Mouse (Mus musculus) hindbrain, embryonic 15.5 days (tissue): ENCODE measurements around the gene Nup188. TPM values are rescaled to one million over a fixed set of nuclear protein-coding genes. Genes with fewer than 3 reads are reported as not detected.

Experiments used
- ATAC-seq: fragments of 200-750 bp; cut with Nextera tagmentation; 2 replicates; pipeline ENCODE4 v1.8.0; 2017; ENCODE audit warnings: low read depth, moderate number of reproducible peaks, moderate TSS enrichment; ENCODE audit not compliant: low FRiP score
- H3K27ac ChIP-seq: fragments of 300-500 bp; sonication (generic); replicated peaks from 2 replicates; pipeline ENCODE4 v1.5.1; 2015; ENCODE audit warnings: mild to moderate bottlenecking, inconsistent platforms
- H3K27me3 ChIP-seq: fragments of 300-500 bp; sonication (generic); 2 replicates; pipeline ENCODE4 v1.6.1; 2015; ENCODE audit warnings: control low read depth, inconsistent platforms
- H3K36me3 ChIP-seq: fragments of 300-500 bp; sonication (generic); 2 replicates; pipeline ENCODE4 v1.6.1; 2015; ENCODE audit warnings: control low read depth, inconsistent platforms
- H3K4me1 ChIP-seq: fragments of 300-500 bp; sonication (generic); replicated peaks from 2 replicates; pipeline ENCODE4 v1.6.1; 2015; ENCODE audit warnings: control low read depth, inconsistent platforms
- H3K4me2 ChIP-seq: fragments of 300-500 bp; sonication (generic); 2 replicates; pipeline ENCODE4 v1.6.1; 2015; ENCODE audit warnings: moderate library complexity, mild to moderate bottlenecking, inconsistent platforms
- H3K4me3 ChIP-seq: fragments of 300-500 bp; sonication (generic); 2 replicates; pipeline ENCODE4 v1.5.1; 2015; ENCODE audit warnings: mild to moderate bottlenecking, inconsistent platforms
- H3K9ac ChIP-seq: fragments of 300-500 bp; sonication (generic); 2 replicates; pipeline ENCODE4 v1.6.1; 2015; ENCODE audit warnings: inconsistent platforms
- H3K9me3 ChIP-seq: fragments of 300-500 bp; sonication (generic); 2 replicates; pipeline ENCODE4 v1.6.1; 2016; ENCODE audit warnings: control low read depth, inconsistent platforms
- WGBS: fragments of 180-500 bp; shearing (Covaris S2); methylation state at CpG from one replicate; pipeline ENCODE4 v1.1.7; 2015; 5-methylcytosine and 5-hydroxymethylcytosine counted together
- polyA plus RNA-seq: library from polyadenylated mRNA; unstranded; fragments of >200 nt; fragmentation: Nextera tagmentation; extraction: Ambion mirVana; gene quantifications from 2 replicates; pipeline ENCODE4 v1.2.1, GENCODE M21; 2015

Gene Nup188
- polyA plus RNA-seq, 1 experiment from 2014 or later: 20.9 TPM

GRCm38 (mm10) chr2:30311481-30311880 is 25.3 kb downstream of the Nup188 start:
- Histone ChIP-seq H3K9ac (no peak overlapping the region), H3K4me2 (no peak overlapping the region), H3K9me3 (no peaks in the 10 kb centered on the region), H3K27ac (no peak overlapping the region), H3K36me3 (peaks cover 95% of the 10 kb centered on the region), H3K4me3 (no peak overlapping the region), H3K27me3 (no peaks in the 10 kb centered on the region), H3K4me1 (no peaks in the 10 kb centered on the region)
- no peak for ATAC-seq
- 97% methylated on average over 2 of the region's 2 CpGs for WGBS

GRCm38 (mm10) chr2:30316136-30316535 is 29.9 kb downstream of the Nup188 start:
- Histone ChIP-seq H3K27ac (no peak overlapping the region), H3K27me3 (no peaks in the 10 kb centered on the region)

GRCm38 (mm10) chr2:30316955-30317354 is 30.8 kb downstream of the Nup188 start:
- Histone ChIP-seq H3K4me2 (no peak overlapping the region), H3K27ac (no peak overlapping the region), H3K9ac (no peak overlapping the region), H3K4me3 (no peak overlapping the region), H3K4me1 (no peaks in the 10 kb centered on the region), H3K36me3 (peaks cover 87% of the 10 kb centered on the region), H3K27me3 (no peaks in the 10 kb centered on the region), H3K9me3 (no peaks in the 10 kb centered on the region)
- no peak for ATAC-seq
- WGBS: 95% methylated on average over 5 of the region's 5 CpGs

More at GRCm38 (mm10) chr2:30316136-30316535, 29.9 kb downstream of the Nup188 start:
- peaks cover 84% of the 10 kb centered on the region for H3K36me3 ChIP-seq
- H3K9ac ChIP-seq: no peak overlapping the region
- no peaks in the 10 kb centered on the region for H3K9me3 ChIP-seq
- H3K4me1 ChIP-seq: no peaks in the 10 kb centered on the region
- 96% methylated on average over 4 of the region's 4 CpGs for WGBS
- no peak overlapping the region for H3K4me3 ChIP-seq
- H3K4me2 ChIP-seq: no peak overlapping the region
- ATAC-seq: no peak

GRCm38 (mm10) chr2:30319260-30319659 is 33.1 kb downstream of the Nup188 start:
- Histone ChIP-seq H3K27ac (no peak overlapping the region), H3K4me2 (no peak overlapping the region), H3K4me3 (no peak overlapping the region), H3K9me3 (no peaks in the 10 kb centered on the region), H3K27me3 (no peaks in the 10 kb centered on the region), H3K4me1 (no peaks in the 10 kb centered on the region), H3K9ac (no peak overlapping the region), H3K36me3 (peaks cover 87% of the 10 kb centered on the region)
- 93% methylated on average over 4 of the region's 4 CpGs for WGBS
- no peak for ATAC-seq

GRCm38 (mm10) chr2:30323111-30323510 is 36.9 kb downstream of the Nup188 start:
- no peak overlapping the region for H3K27ac ChIP-seq
- H3K9ac ChIP-seq: no peak overlapping the region
- H3K4me1 ChIP-seq: no peaks in the 10 kb centered on the region
- H3K4me3 ChIP-seq: no peak overlapping the region
- H3K27me3 ChIP-seq: no peaks in the 10 kb centered on the region
- H3K4me2 ChIP-seq: no peak overlapping the region
- H3K9me3 ChIP-seq: no peaks in the 10 kb centered on the region
- WGBS: 91% methylated on average over 7 of the region's 7 CpGs
- H3K36me3 ChIP-seq: peaks cover 88% of the 10 kb centered on the region
- no peak for ATAC-seq

GRCm38 (mm10) chr2:30325296-30325695 is 39.1 kb downstream of the Nup188 start:
- WGBS: 97% methylated on average over 5 of the region's 5 CpGs

GRCm38 (mm10) chr2:30327276-30327675 is 41.1 kb downstream of the Nup188 start:
- H3K36me3 ChIP-seq: peaks cover 94% of the 10 kb centered on the region
- H3K9ac ChIP-seq: no peak overlapping the region
- H3K4me2 ChIP-seq: no peak overlapping the region
- WGBS: 95% methylated on average over 7 of the region's 7 CpGs
- no peaks in the 10 kb centered on the region for H3K27me3 ChIP-seq
- ATAC-seq: no peak
- no peak overlapping the region for H3K4me3 ChIP-seq
- no peak overlapping the region for H3K27ac ChIP-seq
- no peaks in the 10 kb centered on the region for H3K9me3 ChIP-seq
- H3K4me1 ChIP-seq: no peaks in the 10 kb centered on the region

More at GRCm38 (mm10) chr2:30325296-30325695, 39.1 kb downstream of the Nup188 start:
- Histone ChIP-seq H3K4me1 (no peaks in the 10 kb centered on the region), H3K9ac (no peak overlapping the region), H3K9me3 (no peaks in the 10 kb centered on the region), H3K27me3 (no peaks in the 10 kb centered on the region), H3K4me3 (no peak overlapping the region), H3K27ac (no peak overlapping the region), H3K4me2 (no peak overlapping the region), H3K36me3 (peaks cover 93% of the 10 kb centered on the region)
- ATAC-seq: no peak

- Histone ChIP-seq H3K4me3 (no peak overlapping the region), H3K4me2 (no peak overlapping the region), H3K27me3 (no peaks in the 10 kb centered on the region), H3K4me1 (no peaks in the 10 kb centered on the region), H3K9me3 (no peaks in the 10 kb centered on the region), H3K36me3 (peaks cover 94% of the 10 kb centered on the region), H3K9ac (no peak overlapping the region), H3K27ac (no peak overlapping the region)
- whole genome bisulfite sequencing: 90% methylated on average over 3 of the region's 3 CpGs
- ATAC-seq: no peak
Measured at GRCm38 (mm10) chr2:30328791-30329190, 42.6 kb downstream of the Nup188 start.

GRCm38 (mm10) chr2:30335324-30335723 is 49.1 kb downstream of the Nup188 start:
- no peak overlapping the region for H3K9ac ChIP-seq
- H3K4me1 ChIP-seq: no peaks in the 10 kb centered on the region
- 91% methylated on average over 2 of the region's 2 CpGs for WGBS
- no peak overlapping the region for H3K27ac ChIP-seq
- H3K27me3 ChIP-seq: no peaks in the 10 kb centered on the region
- H3K9me3 ChIP-seq: no peaks in the 10 kb centered on the region
- H3K36me3 ChIP-seq: peaks cover 90% of the 10 kb centered on the region
- no peak overlapping the region for H3K4me2 ChIP-seq
- no peak overlapping the region for H3K4me3 ChIP-seq
- ATAC-seq: no peak

GRCm38 (mm10) chr2:30336174-30336915 is 50.1 kb downstream of the Nup188 start:
- H3K27me3 ChIP-seq: no peaks in the 10 kb centered on the region
- 81% methylated on average over 16 of the region's 16 CpGs for WGBS
- no peak for ATAC-seq
- H3K9me3 ChIP-seq: no peaks in the 10 kb centered on the region
- no peak overlapping the region for H3K4me3 ChIP-seq
- no peaks in the 10 kb centered on the region for H3K4me1 ChIP-seq
- H3K4me2 ChIP-seq: no peak overlapping the region
- H3K27ac ChIP-seq: no peak overlapping the region
- peaks cover 87% of the 10 kb centered on the region for H3K36me3 ChIP-seq
- H3K9ac ChIP-seq: no peak overlapping the region

- no peaks in the 10 kb centered on the region for H3K4me1 ChIP-seq
- H3K4me3 ChIP-seq: no peak overlapping the region
- peaks cover 87% of the 10 kb centered on the region for H3K36me3 ChIP-seq
- no peaks in the 10 kb centered on the region for H3K27me3 ChIP-seq
- 89% methylated on average over 12 of the region's 12 CpGs for WGBS
- H3K27ac ChIP-seq: no peak overlapping the region
- H3K4me2 ChIP-seq: no peak overlapping the region
- no peak for ATAC-seq
- no peak overlapping the region for H3K9ac ChIP-seq
- no peaks in the 10 kb centered on the region for H3K9me3 ChIP-seq
Measured at GRCm38 (mm10) chr2:30337179-30337578, 51.0 kb downstream of the Nup188 start.

- H3K36me3 ChIP-seq: peaks cover 82% of the 10 kb centered on the region
- no peaks in the 10 kb centered on the region for H3K4me1 ChIP-seq
- 89% methylated on average over 3 of the region's 3 CpGs for WGBS
- H3K4me2 ChIP-seq: no peak overlapping the region
- H3K4me3 ChIP-seq: no peak overlapping the region
- no peaks in the 10 kb centered on the region for H3K9me3 ChIP-seq
- no peak for ATAC-seq
- H3K27ac ChIP-seq: no peak overlapping the region
- no peak overlapping the region for H3K9ac ChIP-seq
- no peaks in the 10 kb centered on the region for H3K27me3 ChIP-seq
Measured at GRCm38 (mm10) chr2:30342061-30342460, 55.9 kb downstream of the Nup188 start.

- WGBS: 93% methylated on average over 7 of the region's 7 CpGs
- no peaks in the 10 kb centered on the region for H3K27me3 ChIP-seq
- H3K9ac ChIP-seq: no peak overlapping the region
- no peak overlapping the region for H3K4me2 ChIP-seq
- ATAC-seq: no peak
- peaks cover 82% of the 10 kb centered on the region for H3K36me3 ChIP-seq
- no peaks in the 10 kb centered on the region for H3K9me3 ChIP-seq
- H3K4me3 ChIP-seq: no peak overlapping the region
- H3K27ac ChIP-seq: no peak overlapping the region
- no peaks in the 10 kb centered on the region for H3K4me1 ChIP-seq
Measured at GRCm38 (mm10) chr2:30342544-30342943, 56.3 kb downstream of the Nup188 start.
